Mouse (Mus musculus) stomach, postnatal 0 days (tissue): Measurements from ENCODE around the gene Jam3. TPM values are rescaled to one million over a fixed set of nuclear protein-coding genes. Genes with fewer than 3 reads are reported as not detected.

Experiments
- ATAC-seq: fragments of 200-750 bp; cut with Nextera tagmentation; 2 replicates; pipeline ENCODE4 v1.8.0; 2017; ENCODE audit not compliant: low FRiP score, low TSS enrichment
- DNase-seq: peaks from one replicate; pipeline ENCODE4 v3.0.0-alpha.2; 2016; ENCODE audit warnings: low spot score
- H3K27ac ChIP-seq: fragments of 300-500 bp; sonication (generic); replicated peaks from 2 replicates; pipeline ENCODE4 v1.5.1; 2014; ENCODE audit warnings: mild to moderate bottlenecking, control low read depth
- H3K27me3 ChIP-seq: fragments of 300-500 bp; sonication (generic); 2 replicates; pipeline ENCODE4 v1.6.1; 2014; ENCODE audit warnings: low read length; ENCODE audit not compliant: control insufficient read depth, insufficient read depth
- H3K36me3 ChIP-seq: fragments of 300-500 bp; sonication (generic); 2 replicates; pipeline ENCODE4 v1.6.1; 2014; ENCODE audit warnings: low read length, mixed read lengths; ENCODE audit not compliant: control insufficient read depth, insufficient read depth
- H3K4me1 ChIP-seq: fragments of 300-500 bp; sonication (generic); replicated peaks from 2 replicates; pipeline ENCODE4 v1.6.1; 2014; ENCODE audit warnings: antibody characterized with exemption; ENCODE audit not compliant: control insufficient read depth, insufficient read depth
- H3K4me2 ChIP-seq: fragments of 300-500 bp; sonication (generic); replicated peaks from 2 replicates; pipeline ENCODE4 v1.6.1; 2014; ENCODE audit warnings: low read depth, mild to moderate bottlenecking, control low read depth, moderate library complexity
- H3K4me3 ChIP-seq: fragments of 300-500 bp; sonication (generic); 2 replicates; pipeline ENCODE4 v1.5.1; 2014; ENCODE audit warnings: low read depth, low read length, control low read depth
- H3K9ac ChIP-seq: fragments of 300-500 bp; sonication (generic); 2 replicates; pipeline ENCODE4 v1.6.1; 2014; ENCODE audit warnings: mild to moderate bottlenecking, low read length, control low read depth, mixed read lengths
- H3K9me3 ChIP-seq: fragments of 300-500 bp; sonication (generic); 2 replicates; pipeline ENCODE4 v1.6.1; 2016; ENCODE audit warnings: low read length; ENCODE audit not compliant: control insufficient read depth
- CTCF ChIP-seq: IDR thresholded peaks from 2 replicates; pipeline ENCODE4 v1.5.1; 2016; ENCODE audit warnings: antibody characterized with exemption, low read depth, mild to moderate bottlenecking, moderate library complexity
- EP300 ChIP-seq: optimal IDR thresholded peaks from 2 replicates; pipeline ENCODE3; 2016; ENCODE audit warnings: antibody characterized with exemption
- whole genome bisulfite sequencing: fragments of 180-500 bp; shearing (Covaris S2); extraction: QIAGEN DNeasy Blood & Tissue Kit; methylation state at CpG from one replicate; pipeline ENCODE4 v1.1.7; 2014; 5-methylcytosine and 5-hydroxymethylcytosine counted together
- polyA plus RNA-seq: library from polyadenylated mRNA; unstranded; fragments of >200 nt; fragmentation: Nextera tagmentation; extraction: Ambion mirVana; gene quantifications from 2 replicates; pipeline ENCODE4 v1.2.1, GENCODE M21; 2015

Gene Jam3
- polyA plus RNA-seq, 1 experiment from 2014 or later, result 30.8 TPM

DNA sequence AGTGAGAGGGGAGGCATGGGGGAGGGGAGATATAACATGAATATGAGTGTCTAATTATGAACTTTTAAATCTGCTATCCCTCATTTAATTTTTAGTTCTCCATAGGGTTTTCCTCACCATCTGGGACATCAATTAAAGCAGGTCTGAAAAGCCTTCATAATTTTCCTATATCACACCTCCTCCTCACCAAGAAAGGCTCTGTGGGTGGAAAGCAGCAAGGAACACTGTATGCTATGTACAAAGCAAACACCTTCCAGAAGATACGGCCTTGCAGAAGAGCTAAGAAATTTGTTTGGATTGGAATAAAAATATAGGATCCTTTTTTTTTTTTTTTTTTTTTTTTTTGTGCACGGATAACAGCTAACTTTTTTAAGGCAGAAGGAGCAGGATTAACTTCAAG is 31.3 kb downstream of the Jam3 start:
- H3K4me1 ChIP-seq, result no peaks in the 10 kb centered on the region
- no peak for TF ChIP-seq EP300
- TF ChIP-seq CTCF, result no peak
- H3K36me3 ChIP-seq, result no peaks in the 10 kb centered on the region
- H3K4me3 ChIP-seq, result no peak overlapping the region
- H3K4me2 ChIP-seq, result no peak overlapping the region
- H3K9ac ChIP-seq, result no peak overlapping the region
- H3K27me3 ChIP-seq, result no peaks in the 10 kb centered on the region
- no peaks in the 10 kb centered on the region for H3K9me3 ChIP-seq
- H3K27ac ChIP-seq, result no peak overlapping the region
- WGBS, result 34% methylated on average over 2 of the region's 2 CpGs
- no peak for DNase-seq
- no peak for ATAC-seq

DNA sequence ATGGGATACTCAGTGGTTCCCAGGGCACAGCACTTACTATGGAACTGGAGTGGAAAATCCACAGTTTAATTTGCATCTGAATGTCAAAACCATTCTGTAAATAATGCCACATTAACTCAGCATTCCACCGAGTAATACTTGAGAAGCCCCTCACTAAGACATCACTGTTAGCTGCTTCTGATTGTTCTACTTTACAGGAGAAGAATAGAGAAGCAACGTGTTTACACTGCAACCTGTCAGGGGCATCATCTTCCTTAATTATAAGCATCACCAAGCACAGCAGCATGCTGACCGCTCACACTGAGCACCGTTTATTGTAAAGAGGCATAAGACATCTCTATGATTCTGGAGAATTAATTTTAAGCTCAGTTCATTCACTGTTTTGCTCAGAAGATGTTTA is 32.3 kb downstream of the Jam3 start:
- H3K4me3 ChIP-seq, result no peak overlapping the region
- ATAC-seq (no peak), DNase-seq (no peak)
- H3K4me1 ChIP-seq, result no peaks in the 10 kb centered on the region
- 75% methylated on average over 4 of the region's 4 CpGs for WGBS
- TF ChIP-seq EP300, result no peak
- no peak for TF ChIP-seq CTCF
- no peak overlapping the region for H3K27ac ChIP-seq
- H3K9me3 ChIP-seq, result no peaks in the 10 kb centered on the region
- H3K9ac ChIP-seq, result no peak overlapping the region
- no peaks in the 10 kb centered on the region for H3K27me3 ChIP-seq
- H3K36me3 ChIP-seq, result no peaks in the 10 kb centered on the region
- no peak overlapping the region for H3K4me2 ChIP-seq

DNA sequence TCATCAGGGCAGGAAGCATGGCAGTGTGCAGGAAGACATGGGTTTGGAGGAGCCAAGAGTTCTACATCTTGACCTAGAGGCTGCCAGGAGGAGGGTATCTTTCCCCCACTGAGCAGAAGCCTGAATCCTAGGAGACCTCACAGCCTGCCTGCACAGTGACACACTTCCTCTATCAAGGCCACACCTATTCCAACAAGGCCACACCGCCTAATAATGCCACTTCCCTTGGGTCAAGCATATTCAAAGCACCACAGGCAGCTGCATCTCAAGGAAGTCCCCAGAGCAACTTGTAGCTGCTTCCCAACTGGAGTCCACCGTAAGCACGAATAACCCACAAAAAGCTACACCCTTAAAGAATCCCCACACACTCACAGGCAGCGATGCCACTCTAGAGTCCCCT is 33.1 kb downstream of the Jam3 start:
- Histone ChIP-seq H3K27ac (no peak overlapping the region), H3K4me2 (no peak overlapping the region), H3K4me3 (no peak overlapping the region), H3K27me3 (no peaks in the 10 kb centered on the region), H3K9ac (no peak overlapping the region), H3K9me3 (no peaks in the 10 kb centered on the region), H3K36me3 (no peaks in the 10 kb centered on the region), H3K4me1 (no peaks in the 10 kb centered on the region)
- 89% methylated on average over 4 of the region's 4 CpGs for WGBS
- DNase-seq, result no peak
- no peak for ATAC-seq
- TF ChIP-seq CTCF (no peak), EP300 (no peak)

DNA sequence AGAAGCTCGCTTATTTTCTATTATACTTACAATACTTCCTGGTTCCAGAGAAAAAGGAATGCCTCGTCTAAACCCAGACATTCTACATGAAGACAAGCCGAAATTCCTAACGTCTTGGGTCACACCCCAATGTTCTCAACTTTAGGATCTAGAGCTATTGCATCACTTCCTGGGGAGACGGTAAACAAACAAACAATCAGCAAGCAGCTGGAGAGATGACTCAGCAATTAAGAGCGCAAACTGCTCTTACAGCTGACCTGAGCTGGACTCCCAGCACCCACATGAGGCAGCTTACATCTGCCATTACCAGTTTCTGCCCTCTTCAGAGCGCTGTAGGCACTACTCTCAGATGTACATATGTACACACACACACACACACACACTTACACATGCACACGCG is 34.0 kb downstream of the Jam3 start:
- Histone ChIP-seq H3K36me3 (no peaks in the 10 kb centered on the region), H3K4me1 (no peaks in the 10 kb centered on the region), H3K9ac (no peak overlapping the region), H3K4me3 (no peak overlapping the region), H3K27me3 (no peaks in the 10 kb centered on the region), H3K27ac (no peak overlapping the region), H3K4me2 (no peak overlapping the region), H3K9me3 (no peaks in the 10 kb centered on the region)
- no peak for DNase-seq
- no peak for TF ChIP-seq CTCF
- TF ChIP-seq EP300, result no peak
- no peak for ATAC-seq
- 80% methylated on average over 9 of the region's 9 CpGs for WGBS

DNA sequence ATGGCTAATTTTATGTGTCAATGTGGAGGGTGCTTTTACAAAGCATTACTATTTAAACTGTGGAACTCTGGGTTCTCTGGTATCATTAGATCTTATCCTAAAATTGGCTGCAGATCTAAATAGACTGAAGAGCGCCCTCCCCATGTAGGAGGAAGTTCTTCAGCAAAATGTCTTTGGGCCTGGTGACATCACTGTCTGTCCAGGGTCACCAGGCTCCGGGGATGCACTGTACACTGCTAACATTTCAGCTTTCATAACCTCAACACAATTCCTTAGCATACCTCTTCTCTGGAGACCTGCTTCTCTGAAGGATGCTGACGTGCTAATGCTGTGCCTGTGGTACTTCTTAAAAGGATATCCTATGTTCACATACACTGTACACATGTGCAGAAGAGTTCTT is 43.5 kb downstream of the Jam3 start:
- Histone ChIP-seq H3K36me3 (no peaks in the 10 kb centered on the region), H3K9ac (no peak overlapping the region), H3K9me3 (no peaks in the 10 kb centered on the region), H3K27me3 (no peaks in the 10 kb centered on the region), H3K4me1 (no peaks in the 10 kb centered on the region), H3K4me2 (no peak overlapping the region), H3K27ac (no peak overlapping the region), H3K4me3 (no peak overlapping the region)
- ATAC-seq (no peak), DNase-seq (no peak)
- no peak for TF ChIP-seq CTCF
- no peak for TF ChIP-seq EP300
- 87% methylated on average over 3 of the region's 3 CpGs for WGBS

DNA sequence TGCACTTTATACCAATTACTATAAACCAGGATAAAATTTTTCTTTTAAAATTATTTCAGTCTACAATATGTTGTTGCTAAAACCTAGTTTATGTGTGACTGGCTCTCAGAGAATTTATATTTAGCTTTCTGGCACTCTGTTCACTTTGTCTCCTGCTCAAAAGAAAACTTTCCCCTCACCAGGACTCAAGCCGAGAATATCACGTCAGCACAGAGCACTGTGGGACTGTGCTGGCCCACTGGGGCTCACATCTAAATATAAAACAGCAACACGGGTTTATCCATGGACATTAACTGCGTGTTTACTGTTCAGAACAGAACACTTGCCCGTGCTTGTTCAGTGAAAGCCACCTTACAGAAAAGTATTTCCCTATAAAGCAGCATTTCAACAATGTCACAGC is 44.5 kb downstream of the Jam3 start:
- peak overlapping the region; percentile 36; the same call in 1 of the 2 replicates for H3K27ac ChIP-seq
- no peak overlapping the region for H3K4me2 ChIP-seq
- no peaks in the 10 kb centered on the region for H3K9me3 ChIP-seq
- no peaks in the 10 kb centered on the region for H3K36me3 ChIP-seq
- ATAC-seq, result peak; percentile 21; the same call in 1 of the 2 replicates
- 24% methylated on average over 5 of the region's 5 CpGs for WGBS
- H3K4me1 ChIP-seq, result no peaks in the 10 kb centered on the region
- no peak for DNase-seq
- no peak overlapping the region for H3K9ac ChIP-seq
- TF ChIP-seq CTCF, result no peak
- TF ChIP-seq EP300, result no peak
- no peak overlapping the region for H3K4me3 ChIP-seq
- H3K27me3 ChIP-seq, result no peaks in the 10 kb centered on the region
